Mouse (Mus musculus): ENCODE measurements around the gene Dpp6. TPM values are rescaled to one million over a fixed set of nuclear protein-coding genes. Genes with fewer than 3 reads are reported as not detected.

Dpp6 gene
- polyA plus RNA-seq, 1 experiment from 2014 or later, result 5.5 TPM

- Histone ChIP-seq H3K9ac (ENCODE audit: low read depth, low read length) (no peak overlapping the region), H3K27ac (replicated peaks; ENCODE audit: low read depth, low read length) (no peak overlapping the region), H3K4me3 (ENCODE audit: low read depth, low read length) (no peak overlapping the region), H3K4me2 (ENCODE audit: low read depth, low read length) (no peak overlapping the region), H3K36me3 (ENCODE audit: control insufficient read depth, insufficient read depth, low read length) (no peaks in the 10 kb centered on the region), H3K27me3 (replicated peaks; ENCODE audit: control insufficient read depth, insufficient read depth, low read length) (no peaks in the 10 kb centered on the region), H3K9me3 (ENCODE audit: control insufficient read depth, low read length) (no peaks in the 10 kb centered on the region), H3K4me1 (ENCODE audit: control insufficient read depth, insufficient read depth, low read length) (no peaks in the 10 kb centered on the region)
- 76% methylated on average over 4 of the region's 4 CpGs for WGBS
- no peak for ATAC-seq (ENCODE audit: low read depth)
- DNase-seq (ENCODE audit: low spot score), result no peak
These were observed 243.1 kb downstream of the Dpp6 start for GRCm38 (mm10) chr5:27060114-27060513.

GRCm38 (mm10) chr5:27063871-27064270 lies 246.9 kb downstream of the Dpp6 start:
- no peaks in the 10 kb centered on the region for H3K4me1 ChIP-seq (ENCODE audit: control insufficient read depth, insufficient read depth, low read length)
- H3K27me3 ChIP-seq (replicated peaks; ENCODE audit: control insufficient read depth, insufficient read depth, low read length), result no peaks in the 10 kb centered on the region
- H3K9me3 ChIP-seq (ENCODE audit: control insufficient read depth, low read length), result no peaks in the 10 kb centered on the region
- DNase-seq (ENCODE audit: low spot score) (no peak), ATAC-seq (ENCODE audit: low read depth) (no peak)
- H3K9ac ChIP-seq (ENCODE audit: low read depth, low read length), result no peak overlapping the region
- WGBS, result 54% methylated on average over 1 of the region's 1 CpGs
- no peak overlapping the region for H3K4me2 ChIP-seq (ENCODE audit: low read depth, low read length)
- H3K27ac ChIP-seq (replicated peaks; ENCODE audit: low read depth, low read length), result no peak overlapping the region
- H3K4me3 ChIP-seq (ENCODE audit: low read depth, low read length), result no peak overlapping the region
- H3K36me3 ChIP-seq (ENCODE audit: control insufficient read depth, insufficient read depth, low read length), result no peaks in the 10 kb centered on the region

- DNase-seq (ENCODE audit: low spot score), result no peak
- ATAC-seq (ENCODE audit: low read depth), result no peak
- Histone ChIP-seq H3K9ac (ENCODE audit: low read depth, low read length) (no peak overlapping the region), H3K36me3 (ENCODE audit: control insufficient read depth, insufficient read depth, low read length) (no peaks in the 10 kb centered on the region), H3K27me3 (replicated peaks; ENCODE audit: control insufficient read depth, insufficient read depth, low read length) (no peaks in the 10 kb centered on the region), H3K4me1 (ENCODE audit: control insufficient read depth, insufficient read depth, low read length) (no peaks in the 10 kb centered on the region), H3K27ac (replicated peaks; ENCODE audit: low read depth, low read length) (no peak overlapping the region), H3K4me3 (ENCODE audit: low read depth, low read length) (no peak overlapping the region), H3K9me3 (ENCODE audit: control insufficient read depth, low read length) (no peaks in the 10 kb centered on the region), H3K4me2 (ENCODE audit: low read depth, low read length) (no peak overlapping the region)
- WGBS, result 76% methylated on average over 4 of the region's 4 CpGs
These were observed 249.8 kb downstream of the Dpp6 start for GRCm38 (mm10) chr5:27066837-27067236.

- 15% methylated on average over 8 of the region's 8 CpGs for WGBS
- H3K9ac ChIP-seq (ENCODE audit: low read depth, low read length), result no peak overlapping the region
- no peak overlapping the region for H3K27ac ChIP-seq (replicated peaks; ENCODE audit: low read depth, low read length)
- H3K9me3 ChIP-seq (ENCODE audit: control insufficient read depth, low read length), result no peaks in the 10 kb centered on the region
- no peak overlapping the region for H3K4me2 ChIP-seq (ENCODE audit: low read depth, low read length)
- H3K4me3 ChIP-seq (ENCODE audit: low read depth, low read length), result no peak overlapping the region
- H3K36me3 ChIP-seq (ENCODE audit: control insufficient read depth, insufficient read depth, low read length), result no peaks in the 10 kb centered on the region
- DNase-seq (ENCODE audit: low spot score) (peak; percentile 61), ATAC-seq (ENCODE audit: low read depth) (peak; percentile 72; the same call in 1 of the 2 replicates)
- no peaks in the 10 kb centered on the region for H3K4me1 ChIP-seq (ENCODE audit: control insufficient read depth, insufficient read depth, low read length)
- H3K27me3 ChIP-seq (replicated peaks; ENCODE audit: control insufficient read depth, insufficient read depth, low read length), result no peaks in the 10 kb centered on the region
These were observed 258.2 kb downstream of the Dpp6 start for GRCm38 (mm10) chr5:27075131-27075591.

- no peaks in the 10 kb centered on the region for H3K27me3 ChIP-seq (replicated peaks; ENCODE audit: control insufficient read depth, insufficient read depth, low read length)
- no peak overlapping the region for H3K4me3 ChIP-seq (ENCODE audit: low read depth, low read length)
- DNase-seq (ENCODE audit: low spot score) (no peak), ATAC-seq (ENCODE audit: low read depth) (no peak)
- H3K9me3 ChIP-seq (ENCODE audit: control insufficient read depth, low read length), result no peaks in the 10 kb centered on the region
- no peaks in the 10 kb centered on the region for H3K36me3 ChIP-seq (ENCODE audit: control insufficient read depth, insufficient read depth, low read length)
- H3K4me1 ChIP-seq (ENCODE audit: control insufficient read depth, insufficient read depth, low read length), result no peaks in the 10 kb centered on the region
- H3K9ac ChIP-seq (ENCODE audit: low read depth, low read length), result no peak overlapping the region
- 35% methylated on average over 1 of the region's 1 CpGs for WGBS
- no peak overlapping the region for H3K27ac ChIP-seq (replicated peaks; ENCODE audit: low read depth, low read length)
- H3K4me2 ChIP-seq (ENCODE audit: low read depth, low read length), result no peak overlapping the region
These were observed 259.0 kb downstream of the Dpp6 start for GRCm38 (mm10) chr5:27076046-27076445.

GRCm38 (mm10) chr5:27077821-27078220 lies 260.8 kb downstream of the Dpp6 start:
- DNase-seq (ENCODE audit: low spot score), result no peak
- Histone ChIP-seq H3K27me3 (replicated peaks; ENCODE audit: control insufficient read depth, insufficient read depth, low read length) (no peaks in the 10 kb centered on the region), H3K9ac (ENCODE audit: low read depth, low read length) (no peak overlapping the region), H3K27ac (replicated peaks; ENCODE audit: low read depth, low read length) (no peak overlapping the region), H3K4me1 (ENCODE audit: control insufficient read depth, insufficient read depth, low read length) (no peaks in the 10 kb centered on the region), H3K9me3 (ENCODE audit: control insufficient read depth, low read length) (no peaks in the 10 kb centered on the region), H3K36me3 (ENCODE audit: control insufficient read depth, insufficient read depth, low read length) (no peaks in the 10 kb centered on the region), H3K4me3 (ENCODE audit: low read depth, low read length) (no peak overlapping the region), H3K4me2 (ENCODE audit: low read depth, low read length) (no peak overlapping the region)
- ATAC-seq (ENCODE audit: low read depth), result no peak
- 39% methylated on average over 1 of the region's 1 CpGs for WGBS

GRCm38 (mm10) chr5:27081275-27081674 lies 264.3 kb downstream of the Dpp6 start:
- H3K27me3 ChIP-seq (replicated peaks; ENCODE audit: control insufficient read depth, insufficient read depth, low read length), result no peaks in the 10 kb centered on the region
- H3K36me3 ChIP-seq (ENCODE audit: control insufficient read depth, insufficient read depth, low read length), result no peaks in the 10 kb centered on the region
- no peak overlapping the region for H3K27ac ChIP-seq (replicated peaks; ENCODE audit: low read depth, low read length)
- no peak overlapping the region for H3K4me2 ChIP-seq (ENCODE audit: low read depth, low read length)
- no peak for DNase-seq (ENCODE audit: low spot score)
- WGBS, result 44% methylated on average over 1 of the region's 1 CpGs
- no peak overlapping the region for H3K9ac ChIP-seq (ENCODE audit: low read depth, low read length)
- H3K4me3 ChIP-seq (ENCODE audit: low read depth, low read length), result no peak overlapping the region
- H3K9me3 ChIP-seq (ENCODE audit: control insufficient read depth, low read length), result no peaks in the 10 kb centered on the region
- no peaks in the 10 kb centered on the region for H3K4me1 ChIP-seq (ENCODE audit: control insufficient read depth, insufficient read depth, low read length)
- ATAC-seq (ENCODE audit: low read depth), result no peak

GRCm38 (mm10) chr5:27083762-27084161 lies 266.8 kb downstream of the Dpp6 start:
- H3K9ac ChIP-seq (ENCODE audit: low read depth, low read length), result no peak overlapping the region
- no peak overlapping the region for H3K4me3 ChIP-seq (ENCODE audit: low read depth, low read length)
- H3K27ac ChIP-seq (replicated peaks; ENCODE audit: low read depth, low read length), result no peak overlapping the region
- H3K27me3 ChIP-seq (replicated peaks; ENCODE audit: control insufficient read depth, insufficient read depth, low read length), result no peaks in the 10 kb centered on the region
- ATAC-seq (ENCODE audit: low read depth), result no peak
- H3K36me3 ChIP-seq (ENCODE audit: control insufficient read depth, insufficient read depth, low read length), result no peaks in the 10 kb centered on the region
- H3K9me3 ChIP-seq (ENCODE audit: control insufficient read depth, low read length), result no peaks in the 10 kb centered on the region
- WGBS, result 68% methylated on average over 4 of the region's 4 CpGs
- H3K4me1 ChIP-seq (ENCODE audit: control insufficient read depth, insufficient read depth, low read length), result no peaks in the 10 kb centered on the region
- H3K4me2 ChIP-seq (ENCODE audit: low read depth, low read length), result no peak overlapping the region
- DNase-seq (ENCODE audit: low spot score), result no peak

GRCm38 (mm10) chr5:27108221-27108620 lies 291.2 kb downstream of the Dpp6 start:
- H3K36me3 ChIP-seq (ENCODE audit: control insufficient read depth, insufficient read depth, low read length), result no peaks in the 10 kb centered on the region
- no peak overlapping the region for H3K9ac ChIP-seq (ENCODE audit: low read depth, low read length)
- DNase-seq (ENCODE audit: low spot score), result no peak
- no peaks in the 10 kb centered on the region for H3K9me3 ChIP-seq (ENCODE audit: control insufficient read depth, low read length)
- no peak overlapping the region for H3K27ac ChIP-seq (replicated peaks; ENCODE audit: low read depth, low read length)
- no peak overlapping the region for H3K4me3 ChIP-seq (ENCODE audit: low read depth, low read length)
- no peak overlapping the region for H3K4me2 ChIP-seq (ENCODE audit: low read depth, low read length)
- WGBS, result 91% methylated on average over 1 of the region's 1 CpGs
- no peaks in the 10 kb centered on the region for H3K27me3 ChIP-seq (replicated peaks; ENCODE audit: control insufficient read depth, insufficient read depth, low read length)
- no peak for ATAC-seq (ENCODE audit: low read depth)
- H3K4me1 ChIP-seq (ENCODE audit: control insufficient read depth, insufficient read depth, low read length), result no peaks in the 10 kb centered on the region

Data from embryonic facial prominence, embryonic 14.5 days (tissue).